Mouse (Mus musculus) large intestine, adult 2 months (tissue): ENCODE results near the gene Adamts7. TPM values are rescaled to one million over a fixed set of nuclear protein-coding genes. Genes with fewer than 3 reads are reported as not detected.

ENCODE experiments used
- DNase-seq: peaks from one replicate; pipeline ENCODE4 v3.0.0-alpha.2; 2012; ENCODE audit warnings: low read depth, low spot score
- WGBS: fragments of 180-500 bp; shearing (Covaris S2); methylation state at CpG from one replicate; pipeline ENCODE4 v1.1.7; 2018; 5-methylcytosine and 5-hydroxymethylcytosine counted together
- polyA plus RNA-seq: library from polyadenylated mRNA; depleted of rRNA; stranded (reverse); fragments of >200 nt; gene quantifications from 2 replicates; pipeline ENCODE4 v1.2.3, GENCODE M21; 2012

The Adamts7 gene
- polyA plus RNA-seq, 1 experiment = 2.3 TPM

GRCm38 (mm10) chr9:90227171-90227570 is 64.3 kb downstream of the Adamts7 start:
- no peak for DNase-seq
- 81% methylated on average over 12 of the region's 12 CpGs for WGBS

DNA sequence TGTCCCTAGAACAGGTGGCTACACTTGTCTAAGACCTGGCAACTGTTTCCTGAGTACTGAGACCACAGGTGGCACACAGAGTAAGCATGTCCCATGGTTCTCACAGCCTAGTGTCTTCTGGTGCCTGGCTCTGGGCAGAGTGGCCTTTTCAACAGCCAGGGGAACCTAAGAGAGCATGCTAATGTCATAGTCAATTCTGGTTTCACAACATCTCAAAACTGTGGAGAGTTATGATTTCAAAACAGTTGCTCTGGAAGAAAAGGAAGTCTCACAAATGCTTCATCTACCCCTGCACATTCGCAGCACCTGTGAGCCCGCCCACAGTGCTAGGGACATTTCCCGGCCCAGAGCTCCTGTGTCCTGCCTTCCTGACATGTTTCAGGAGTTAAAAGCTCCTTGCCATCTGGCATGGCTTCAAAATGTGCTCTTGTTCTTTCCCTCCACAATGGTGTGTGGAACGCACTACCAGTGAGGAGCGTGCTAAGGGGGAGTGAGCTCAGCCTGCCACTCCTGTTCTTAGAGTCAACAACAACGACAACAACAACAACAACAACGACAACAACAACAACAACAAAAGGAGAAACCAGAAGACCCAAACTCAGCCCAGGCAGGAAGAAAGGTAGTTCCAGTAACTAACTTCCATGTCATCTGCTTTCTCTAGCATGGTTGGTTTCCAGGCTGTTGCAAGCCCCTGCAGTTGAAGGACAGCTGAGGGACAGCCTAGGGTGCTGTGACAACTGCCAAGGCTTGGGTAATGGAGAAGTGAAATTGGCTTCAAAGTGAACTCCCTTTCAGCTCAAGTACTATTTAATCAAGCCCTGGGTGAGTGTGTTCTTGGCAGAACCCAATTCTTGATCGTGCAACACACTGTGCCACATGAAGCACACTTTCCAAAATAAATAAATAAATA is 70.2 kb downstream of the Adamts7 start:
- 78% methylated on average over 8 of the region's 8 CpGs for WGBS
- no peak for DNase-seq

DNA sequence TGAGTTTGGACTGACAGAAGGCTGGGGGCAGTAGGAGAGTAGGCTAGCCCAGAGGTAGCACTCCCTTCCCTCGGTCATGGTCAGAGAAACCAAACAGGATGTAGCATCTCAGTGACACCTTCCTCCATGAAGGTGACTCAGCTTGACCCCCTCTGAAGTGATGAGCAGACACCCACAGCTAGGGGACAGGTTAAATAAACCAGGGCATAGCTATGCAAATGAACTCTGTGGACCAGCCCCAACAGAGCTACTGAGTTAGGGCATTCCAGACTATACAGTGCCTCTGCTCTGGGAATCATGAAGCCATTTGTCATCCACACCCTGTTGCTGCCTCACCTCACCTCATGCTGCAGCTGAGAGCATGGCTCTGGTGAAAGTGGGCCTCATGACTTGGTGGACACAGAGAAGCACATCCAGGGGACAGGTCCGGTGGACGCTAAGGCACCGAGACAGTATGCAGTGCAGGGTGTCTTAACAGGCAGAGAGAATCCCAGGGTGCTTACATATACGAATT is 71.1 kb downstream of the Adamts7 start:
- 91% methylated on average over 5 of the region's 5 CpGs for WGBS
- no peak for DNase-seq

GRCm38 (mm10) chr9:90234786-90235185 is 71.9 kb downstream of the Adamts7 start:
- 82% methylated on average over 5 of the region's 5 CpGs for WGBS
- no peak for DNase-seq

DNA sequence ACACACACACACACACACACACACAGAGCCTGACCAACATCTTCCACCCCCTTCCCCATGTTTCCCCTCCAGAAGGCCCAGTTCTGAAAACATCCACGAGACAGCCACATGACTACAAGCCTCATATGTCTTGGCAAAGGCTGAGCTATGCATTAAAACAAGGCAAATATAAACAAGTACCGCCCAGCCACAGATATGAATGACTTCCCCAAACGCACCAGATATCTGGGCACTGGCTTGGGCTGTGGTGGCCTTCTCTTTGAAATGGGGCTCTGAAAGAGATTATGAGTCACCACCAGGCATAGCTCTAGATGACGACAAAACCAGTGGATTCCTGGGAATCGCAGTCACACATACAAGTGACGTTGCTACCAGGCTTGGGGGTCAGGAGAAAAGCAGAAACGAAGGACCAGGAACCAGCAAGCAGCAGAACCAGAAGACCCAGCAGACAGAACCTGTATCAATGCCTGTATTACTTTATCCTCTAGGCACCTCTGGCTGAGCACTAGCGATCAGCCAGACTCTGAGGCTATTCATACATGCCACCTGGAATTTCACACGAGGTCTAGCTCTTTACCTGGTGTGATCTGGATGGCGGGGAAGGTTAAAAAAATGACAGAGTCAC is 72.5 kb downstream of the Adamts7 start:
- 62% methylated on average over 10 of the region's 10 CpGs for WGBS
- no peak for DNase-seq

GRCm38 (mm10) chr9:90236817-90237216 is 73.9 kb downstream of the Adamts7 start:
- DNase-seq = no peak
- WGBS = 91% methylated on average over 5 of the region's 5 CpGs

DNA sequence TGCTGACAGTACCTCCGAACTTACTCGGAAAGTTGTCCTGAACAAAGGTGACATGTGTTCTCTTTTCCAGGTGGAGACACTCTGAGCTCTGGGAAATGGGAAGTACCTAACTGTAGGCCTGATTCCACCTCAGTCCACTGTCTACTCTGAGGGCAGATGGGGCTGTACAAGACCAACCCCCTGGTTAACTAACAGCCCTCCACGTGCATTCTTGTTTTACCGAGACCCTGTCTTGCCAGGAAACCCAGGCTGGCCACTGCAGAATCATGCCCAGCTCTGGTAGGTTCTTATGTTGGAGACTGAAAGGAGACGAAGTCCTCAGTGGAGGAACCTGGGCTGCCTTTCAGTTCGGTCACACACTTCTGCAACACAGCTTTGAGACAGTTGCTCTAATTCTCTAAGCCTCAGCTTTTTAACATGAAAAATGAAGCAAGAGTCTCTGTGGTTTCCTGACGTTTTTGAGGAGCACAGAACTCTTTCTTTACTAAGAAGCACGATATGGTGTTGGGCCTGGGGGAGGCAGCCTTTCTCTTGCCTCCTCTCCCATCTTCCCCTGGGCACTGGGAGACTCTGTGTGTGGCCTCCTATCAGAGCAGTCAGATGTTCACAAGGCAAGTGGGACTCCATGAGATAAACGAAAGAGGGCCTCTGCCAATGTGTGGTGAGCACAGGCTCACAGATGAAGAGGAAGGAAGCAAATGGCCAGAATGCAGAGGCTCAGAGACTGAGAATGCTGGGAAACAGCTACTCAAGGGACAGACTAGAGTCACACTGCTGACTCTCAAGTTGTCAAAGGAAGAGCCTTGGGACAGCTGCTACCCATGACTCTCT is 74.6 kb downstream of the Adamts7 start:
- no peak for DNase-seq
- 80% methylated on average over 9 of the region's 9 CpGs for WGBS

DNA sequence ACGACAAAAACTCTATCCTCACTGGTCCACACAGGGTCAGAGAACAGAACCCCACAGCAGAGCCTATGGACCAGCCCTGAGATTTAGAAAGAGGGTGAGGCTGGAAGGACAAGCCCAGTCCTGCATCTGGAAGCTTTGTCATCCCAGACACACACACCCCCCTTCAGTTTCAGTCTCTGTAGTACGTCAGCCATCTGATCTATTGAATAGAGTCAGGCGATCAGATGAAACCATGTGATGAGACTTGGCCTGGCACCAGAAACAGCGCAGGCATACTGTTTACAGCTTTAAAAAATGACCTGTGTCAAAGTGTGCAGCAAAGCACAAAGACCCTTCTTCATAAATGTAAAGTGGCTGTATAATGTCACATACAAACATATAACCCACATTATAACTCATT is 77.7 kb downstream of the Adamts7 start:
- DNase-seq = no peak
- 80% methylated on average over 4 of the region's 4 CpGs for WGBS

DNA sequence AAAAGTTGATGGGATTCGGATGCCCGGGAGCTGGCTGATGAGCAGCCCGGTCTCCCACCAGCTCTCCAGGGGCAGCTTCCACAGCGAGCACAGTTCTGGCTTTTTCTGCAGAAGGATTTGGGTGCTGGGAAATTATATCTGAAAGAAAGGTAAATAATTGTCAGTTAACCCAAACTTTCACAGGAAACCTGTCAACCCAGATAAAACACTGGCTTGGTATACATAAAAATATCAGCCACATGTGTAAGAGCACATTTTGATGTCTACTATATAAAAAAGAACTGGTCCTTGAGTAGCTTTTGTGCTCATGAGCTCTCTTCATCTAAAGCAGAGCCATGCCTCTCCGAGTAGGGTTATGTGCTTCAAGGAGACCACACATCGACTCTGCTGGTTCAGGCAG is 78.2 kb downstream of the Adamts7 start:
- DNase-seq = no peak
- WGBS = 85% methylated on average over 6 of the region's 6 CpGs

DNA sequence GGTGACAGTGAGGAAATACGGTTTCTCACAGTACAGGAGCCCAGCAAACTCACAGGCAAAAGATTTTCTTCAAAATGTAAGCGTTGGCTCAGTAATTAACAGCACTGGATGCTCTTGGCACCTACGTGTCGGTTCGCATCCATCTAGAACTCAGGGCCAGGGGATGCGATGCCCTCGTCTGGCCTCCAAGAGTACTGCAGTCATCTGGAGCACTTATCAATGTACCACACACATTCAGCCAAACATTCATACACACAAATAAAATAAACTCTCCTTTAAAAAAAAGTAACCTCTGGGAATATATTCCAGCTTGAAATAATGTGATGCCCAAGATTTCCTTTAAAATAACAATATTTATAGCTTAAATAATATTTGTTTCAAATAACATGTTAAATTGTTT is 78.7 kb downstream of the Adamts7 start:
- DNase-seq = no peak
- 78% methylated on average over 7 of the region's 7 CpGs for WGBS

GRCm38 (mm10) chr9:90242291-90242690 is 79.4 kb downstream of the Adamts7 start:
- 85% methylated on average over 6 of the region's 6 CpGs for WGBS
- no peak for DNase-seq

DNA sequence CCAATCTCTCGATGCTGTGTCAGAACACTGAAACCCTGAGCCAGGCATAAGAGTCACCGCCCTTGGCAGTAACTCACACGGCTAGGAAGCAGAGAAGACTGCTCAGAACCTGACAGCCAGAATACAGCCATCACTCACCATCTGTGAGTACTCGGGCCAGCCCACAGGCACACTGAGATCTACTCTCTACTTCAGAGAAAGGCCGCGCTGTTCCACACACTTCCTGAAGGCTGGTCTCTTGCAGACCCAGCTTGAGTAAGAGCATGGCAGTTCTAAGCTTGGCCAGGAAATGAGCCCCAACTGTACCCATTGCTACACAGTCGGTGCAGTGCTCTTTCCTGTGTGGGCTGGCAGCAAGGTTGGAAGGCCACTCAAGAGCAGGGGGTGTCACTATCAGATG is 80.0 kb downstream of the Adamts7 start:
- WGBS = 70% methylated on average over 7 of the region's 7 CpGs
- no peak for DNase-seq

- WGBS = 87% methylated on average over 15 of the region's 15 CpGs
- DNase-seq = no peak
These were observed 81.7 kb downstream of the Adamts7 start for GRCm38 (mm10) chr9:90244301-90245151.

- 89% methylated on average over 6 of the region's 6 CpGs for WGBS
- DNase-seq = no peak
These were observed 82.3 kb downstream of the Adamts7 start for GRCm38 (mm10) chr9:90245206-90245605.

GRCm38 (mm10) chr9:90245781-90246180 is 82.9 kb downstream of the Adamts7 start:
- WGBS = 93% methylated on average over 5 of the region's 5 CpGs
- DNase-seq = no peak

DNA sequence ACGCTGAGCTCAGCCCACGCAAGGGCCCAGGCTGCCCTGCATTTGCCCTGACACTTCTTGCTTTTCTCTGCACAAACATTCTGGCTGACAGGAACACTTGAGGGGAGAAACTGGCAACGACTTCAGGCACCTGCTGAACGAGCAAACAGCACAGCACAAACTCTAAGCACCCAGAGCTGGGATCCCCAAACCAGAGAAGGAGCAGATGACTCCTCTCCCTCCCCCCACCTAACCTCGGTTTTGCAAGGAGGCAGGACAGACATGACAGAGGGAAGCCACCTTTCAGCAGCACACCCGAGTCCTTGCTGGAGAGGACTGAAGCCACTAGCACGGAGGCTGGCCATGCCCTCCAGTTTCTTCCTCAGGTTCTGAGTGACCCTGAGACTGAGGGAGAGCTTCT is 84.4 kb downstream of the Adamts7 start:
- WGBS = 68% methylated on average over 7 of the region's 7 CpGs
- no peak for DNase-seq

- no peak for DNase-seq
- WGBS = 87% methylated on average over 7 of the region's 7 CpGs
These were observed 85.5 kb downstream of the Adamts7 start for GRCm38 (mm10) chr9:90248326-90248725.

DNA sequence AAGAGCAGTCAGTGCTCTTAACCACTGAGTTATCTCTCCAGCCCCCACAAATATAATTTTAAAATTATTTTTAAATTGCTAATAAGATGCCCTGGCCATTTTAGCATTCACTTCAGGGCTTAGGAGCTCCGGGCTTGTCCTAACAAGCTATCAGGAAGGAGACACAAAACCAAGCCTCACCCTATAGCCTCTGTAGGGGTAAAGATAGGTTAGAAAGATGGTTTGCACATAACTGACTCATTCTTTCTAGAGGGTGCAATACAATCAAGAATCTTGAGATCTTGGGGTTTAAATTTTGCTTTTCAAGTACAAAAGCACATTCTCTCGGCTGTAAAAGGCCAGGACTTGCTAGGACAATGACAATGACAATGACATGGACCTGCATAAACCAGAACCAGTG is 86.2 kb downstream of the Adamts7 start:
- DNase-seq = no peak
- 94% methylated on average over 2 of the region's 2 CpGs for whole genome bisulfite sequencing

- 77% methylated on average over 5 of the region's 5 CpGs for WGBS
- DNase-seq = no peak
These were observed 87.4 kb downstream of the Adamts7 start for GRCm38 (mm10) chr9:90250141-90250775.
